Mouse (Mus musculus) lung, adult 2 months (tissue): Measurements from ENCODE around the gene H2afx.
"Not testable (repeated sequence)": the region's sequence is repeated elsewhere in the genome, so short reads cannot be mapped to it uniquely, and the experiment has no call there.

ENCODE experiments used
- CTCF ChIP-seq: fragments of 200-500 bp; IDR thresholded peaks from 2 replicates; pipeline ENCODE4 v1.5.1; 2011; ENCODE audit warnings: mild to moderate bottlenecking, low read length, control low read depth; ENCODE audit not compliant: insufficient read depth
- POLR2A ChIP-seq: fragments of 200-500 bp; IDR thresholded peaks from 2 replicates; pipeline ENCODE4 v1.6.1; 2011; ENCODE audit warnings: low read depth, mild to moderate bottlenecking, control low read depth, low read length, borderline replicate concordance; ENCODE audit errors: extremely low read depth

- TF ChIP-seq CTCF, POLR2A: not testable (repeated sequence)
Observed at GRCm38 (mm10) chr9:44323656-44324055, 10.8 kb upstream of the H2afx start.
